Mouse (Mus musculus) cortical plate, adult 2 months (tissue): Measurements from ENCODE around the gene Tbc1d32.

Experiments used
- CTCF ChIP-seq: fragments of 200-500 bp; IDR thresholded peaks from 2 replicates; pipeline ENCODE4 v1.5.1; 2011; ENCODE audit warnings: mild to moderate bottlenecking, control low read depth, low read length; ENCODE audit not compliant: insufficient read depth; ENCODE audit errors: extremely low read depth
- POLR2A ChIP-seq: fragments of 200-500 bp; IDR thresholded peaks from 2 replicates; pipeline ENCODE4 v1.6.1; 2011; ENCODE audit warnings: mild to moderate bottlenecking, low read length, control low read depth; ENCODE audit not compliant: insufficient read depth; ENCODE audit errors: extremely low read depth

DNA sequence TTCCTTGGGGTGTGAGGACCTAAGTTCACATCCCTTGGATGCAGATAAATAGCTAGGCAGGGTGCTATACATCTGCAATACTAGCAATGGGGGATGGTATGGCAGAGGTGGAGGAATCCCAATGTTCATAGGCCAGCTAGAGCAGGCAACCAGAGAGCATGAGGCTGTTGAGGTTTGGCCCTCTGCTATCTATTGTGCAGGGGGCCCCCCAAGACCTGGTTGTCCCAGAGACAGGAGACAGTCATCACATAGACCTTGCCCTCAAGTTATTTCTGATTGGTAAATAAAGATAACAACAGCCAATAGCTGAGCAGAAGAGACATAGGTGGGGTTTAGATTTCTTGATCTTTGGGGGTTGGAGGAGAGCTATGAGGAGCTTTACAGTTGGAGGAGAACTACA lies 28.6 kb downstream of the Tbc1d32 start:
- TF ChIP-seq POLR2A (no peak), CTCF (no peak)
